In the genomic region with DNA sequence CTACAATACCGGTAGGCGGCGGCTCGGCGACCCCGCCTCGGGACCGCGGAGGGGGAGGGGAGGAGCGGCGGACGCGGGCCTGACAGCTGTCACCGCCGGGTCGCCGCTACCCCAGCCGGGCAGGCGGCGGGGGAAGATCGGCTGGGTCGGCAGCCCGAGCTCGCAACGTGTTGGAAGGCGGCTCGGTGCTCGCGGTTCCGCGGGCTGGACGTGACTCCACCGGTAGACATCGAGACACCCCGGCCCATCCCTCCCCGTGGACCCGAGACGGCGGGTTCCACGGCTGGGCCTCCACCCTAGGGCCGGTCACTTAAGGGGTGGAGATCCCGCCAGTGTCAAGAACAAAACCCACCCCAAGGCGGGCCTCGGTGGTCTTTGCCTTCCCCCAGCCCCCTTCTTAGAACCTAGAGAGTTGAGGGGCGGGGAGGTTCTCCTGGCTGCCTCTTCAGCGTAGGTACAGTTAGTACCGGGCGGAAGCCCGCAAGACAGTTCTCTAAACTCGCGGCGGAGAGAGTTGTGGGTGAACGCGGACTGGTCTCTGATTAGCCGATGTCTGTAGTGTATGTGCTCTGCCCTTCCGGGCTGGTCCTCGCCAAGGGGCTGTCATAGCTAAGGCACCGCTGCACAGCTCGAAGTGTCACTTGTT, we compare ENCODE assay signal across 8 mouse cellular contexts. TPM values are rescaled to one million over a fixed set of nuclear protein-coding genes. Genes with fewer than 3 reads are reported as not detected.
DNase-seq lines count a peak whose midpoint lies in the region; ATAC-seq and TF ChIP-seq lines count a peak whose summit lies in the region.

No protein-coding gene starts in this region.

- peak; percentile 18 for DNase-seq in adrenal gland, postnatal 25 days
- no peak for DNase-seq in adrenal gland, adult 8-10 months
- DNase-seq in liver, embryonic 13.5 days = peak; percentile 42
- no peak for DNase-seq in yolk sac, embryonic 10.5 days (ENCODE audit: low spot score)

- H3K4me2 ChIP-seq in embryonic facial prominence, embryonic 13.5 days = peak overlapping the region; percentile 85
- H3K4me2 ChIP-seq in hindbrain, embryonic 15.5 days = peak overlapping the region; percentile 94
- peak overlapping the region; percentile 81 for H3K4me2 ChIP-seq in liver, embryonic 13.5 days

- H3K27me3 ChIP-seq in ES-Bruce4 (ENCODE audit: control insufficient read depth, insufficient read depth, low read length, poor library complexity, severe bottlenecking) = peaks cover 3% of the 10 kb centered on the region
- no peaks in the 10 kb centered on the region for H3K27me3 ChIP-seq in embryonic facial prominence, embryonic 13.5 days
- H3K27me3 ChIP-seq in hindbrain, embryonic 15.5 days = no peaks in the 10 kb centered on the region
- H3K27me3 ChIP-seq in liver, embryonic 13.5 days = no peaks in the 10 kb centered on the region

- WGBS in embryonic facial prominence, embryonic 13.5 days = under 1% methylated on average over 57 of the region's 59 CpGs
- under 1% methylated on average over 55 of the region's 59 CpGs for WGBS in hindbrain, embryonic 15.5 days
- 2% methylated on average over 53 of the region's 59 CpGs for WGBS in liver, embryonic 13.5 days (ENCODE audit: insufficient replicate concordance)

- TF ChIP-seq EP300 in ES-Bruce4 (IDR thresholded peaks at IDR 0.05; ENCODE audit: insufficient read depth, low read depth, low read length) = no peak

- peak overlapping the region; percentile 55 for H3K9ac ChIP-seq in ES-Bruce4 (ENCODE audit: low read depth, poor library complexity, severe bottlenecking)
- peak overlapping the region; percentile 86 for H3K9ac ChIP-seq in embryonic facial prominence, embryonic 13.5 days
- peak overlapping the region; percentile 65 for H3K9ac ChIP-seq in hindbrain, embryonic 15.5 days
- peak overlapping the region; percentile 85 for H3K9ac ChIP-seq in liver, embryonic 13.5 days

- no peak for TF ChIP-seq CTCF in ES-Bruce4 (IDR thresholded peaks at IDR 0.05; ENCODE audit: low read depth, low read length)

- H3K9me3 ChIP-seq in ES-Bruce4 (replicated peaks; ENCODE audit: control insufficient read depth, insufficient read depth, low read length, poor library complexity, severe bottlenecking) = no peaks in the 10 kb centered on the region
- H3K9me3 ChIP-seq in embryonic facial prominence, embryonic 13.5 days = no peaks in the 10 kb centered on the region
- H3K9me3 ChIP-seq in hindbrain, embryonic 15.5 days = no peaks in the 10 kb centered on the region
- no peaks in the 10 kb centered on the region for H3K9me3 ChIP-seq in liver, embryonic 13.5 days (replicated peaks)

- ATAC-seq in embryonic facial prominence, embryonic 13.5 days (ENCODE audit: insufficient number of reproducible peaks, insufficient read depth, low FRiP score, low TSS enrichment, low read depth) = peak; percentile 76
- peak; percentile 81 for ATAC-seq in hindbrain, embryonic 15.5 days (ENCODE audit: low FRiP score, low read depth)
- peak; percentile 69 for ATAC-seq in liver, embryonic 13.5 days (ENCODE audit: low read depth)
- peak; percentile 5; the same call in 1 of the 2 replicates for ATAC-seq in monocyte, adult 5-6 weeks (replicated peaks; ENCODE audit: insufficient number of reproducible peaks, low FRiP score, low TSS enrichment, poor library complexity, severe bottlenecking)

- H3K4me1 ChIP-seq in ES-Bruce4 (ENCODE audit: control insufficient read depth, insufficient read depth, low read length) = peaks cover 3% of the 10 kb centered on the region
- peaks cover 13% of the 10 kb centered on the region for H3K4me1 ChIP-seq in embryonic facial prominence, embryonic 13.5 days
- peaks cover 19% of the 10 kb centered on the region for H3K4me1 ChIP-seq in hindbrain, embryonic 15.5 days (replicated peaks)
- H3K4me1 ChIP-seq in liver, embryonic 13.5 days (replicated peaks) = peaks cover 39% of the 10 kb centered on the region

- no peaks in the 10 kb centered on the region for H3K36me3 ChIP-seq in ES-Bruce4 (ENCODE audit: control insufficient read depth, insufficient read depth, low read length, poor library complexity, severe bottlenecking)
- peaks cover 12% of the 10 kb centered on the region for H3K36me3 ChIP-seq in embryonic facial prominence, embryonic 13.5 days
- H3K36me3 ChIP-seq in hindbrain, embryonic 15.5 days = peaks cover 13% of the 10 kb centered on the region
- H3K36me3 ChIP-seq in liver, embryonic 13.5 days = peaks cover 9% of the 10 kb centered on the region; the same call in 1 of the 2 replicates

- no peak for TF ChIP-seq POLR2A in ES-Bruce4 (IDR thresholded peaks at IDR 0.05; ENCODE audit: insufficient read depth, low read length)

- H3K4me3 ChIP-seq in ES-Bruce4 (ENCODE audit: low read depth, low read length) = peak overlapping the region; percentile 88
- H3K4me3 ChIP-seq in embryonic facial prominence, embryonic 13.5 days = peak overlapping the region; percentile 94
- H3K4me3 ChIP-seq in hindbrain, embryonic 15.5 days = peak overlapping the region; percentile 62
- peak overlapping the region; percentile 90 for H3K4me3 ChIP-seq in liver, embryonic 13.5 days (replicated peaks)

- H3K27ac ChIP-seq in ES-Bruce4 (ENCODE audit: insufficient read depth, low read length) = no peak overlapping the region
- H3K27ac ChIP-seq in embryonic facial prominence, embryonic 13.5 days = peak overlapping the region; percentile 83
- peak overlapping the region; percentile 88 for H3K27ac ChIP-seq in hindbrain, embryonic 15.5 days (replicated peaks)
- peak overlapping the region; percentile 54 for H3K27ac ChIP-seq in liver, embryonic 13.5 days

RNA-seq across cellular contexts. Expression of a gene that starts 3.5 kb away (rescaled TPM):
- 26.2 and 27.6 TPM in 2 replicates for total RNA-seq in adrenal gland, postnatal 25 days (2021)
- total RNA-seq in adrenal gland, adult 8-10 months (2022) = 10 to 100 TPM; 31.6 to 43.2 (median 34.7) TPM
- polyA plus RNA-seq in ES-Bruce4 (2011; ENCODE audit: insufficient read depth, insufficient read length, low read depth, missing spikeins) = 7.9 and 8.6 TPM in 2 replicates
- polyA plus RNA-seq in embryonic facial prominence, embryonic 13.5 days (2015; fragmentation: Nextera tagmentation; extraction: Ambion mirVana) = 44.5 and 45.5 TPM in 2 replicates
- 35.9 and 37.3 TPM in 2 replicates for polyA plus RNA-seq in hindbrain, embryonic 15.5 days (2015; fragmentation: Nextera tagmentation; extraction: Ambion mirVana)
- 11.4 and 16.3 TPM in 2 replicates for polyA plus RNA-seq in liver, embryonic 13.5 days (2015; fragmentation: Nextera tagmentation; extraction: Ambion mirVana)
- total RNA-seq in monocyte, adult 5-6 weeks (2017) = 35.4 to 71.3 TPM (median 52.3 TPM) in 3 replicates

RNA-seq across cellular contexts. Expression of a gene that starts 9.0 kb away (rescaled TPM):
- total RNA-seq in adrenal gland, postnatal 25 days (2021) = 1.4 and 1.8 TPM in 2 replicates
- 1 to 10 TPM; 1.0 to 4.3 (median 2.7) TPM for total RNA-seq in adrenal gland, adult 8-10 months (2022)
- not detected in 2 replicates for polyA plus RNA-seq in ES-Bruce4 (2011; ENCODE audit: insufficient read depth, insufficient read length, low read depth, missing spikeins)
- polyA plus RNA-seq in embryonic facial prominence, embryonic 13.5 days (2015; fragmentation: Nextera tagmentation; extraction: Ambion mirVana) = 14.4 and 15.3 TPM in 2 replicates
- polyA plus RNA-seq in hindbrain, embryonic 15.5 days (2015; fragmentation: Nextera tagmentation; extraction: Ambion mirVana) = 1.5 TPM in 2 replicates
- 0.67 TPM in 2 replicates for polyA plus RNA-seq in liver, embryonic 13.5 days (2015; fragmentation: Nextera tagmentation; extraction: Ambion mirVana)
- 1.2 TPM in 1 of 3 replicates, not detected in the others for total RNA-seq in monocyte, adult 5-6 weeks (2017)

Comparison
In these comparisons a context has a peak if more than half of its experiments do, and no peak if none do; other contexts are left out.
1. DNase-seq: peak in adrenal gland, postnatal 25 days (single experiment) and liver, embryonic 13.5 days (single experiment); none in adrenal gland, adult 8-10 months (single experiment) and yolk sac, embryonic 10.5 days (single experiment).
2. ATAC-seq: peak in every context shown above with its lines; median percentile 81 in hindbrain, embryonic 15.5 days; 76 in embryonic facial prominence, embryonic 13.5 days; 69 in liver, embryonic 13.5 days; 5 in monocyte, adult 5-6 weeks.
3. Peak in every context shown above with its lines, with median percentiles within 50 percentile points of each other: H3K4me3 ChIP-seq, H3K9ac ChIP-seq and H3K4me2 ChIP-seq.